Mouse (Mus musculus) intestine, postnatal 0 days (tissue): Measurements from ENCODE around the gene Mt3. TPM values are rescaled to one million over a fixed set of nuclear protein-coding genes. Genes with fewer than 3 reads are reported as not detected.
"Not testable (repeated sequence)": the region's sequence is repeated elsewhere in the genome, so short reads cannot be mapped to it uniquely, and the experiment has no call there.

Experiments
- ATAC-seq: fragments of 200-750 bp; cut with Nextera tagmentation; 2 replicates; pipeline ENCODE4 v1.8.0; 2017; ENCODE audit warnings: mild to moderate bottlenecking, moderate TSS enrichment, moderate library complexity
- H3K27ac ChIP-seq: fragments of 300-500 bp; sonication (generic); 2 replicates; pipeline ENCODE4 v1.5.1; 2014; ENCODE audit warnings: mild to moderate bottlenecking, low read depth, low read length, moderate library complexity
- H3K27me3 ChIP-seq: fragments of 300-500 bp; sonication (generic); replicated peaks from 2 replicates; pipeline ENCODE4 v1.6.1; 2014; ENCODE audit warnings: low read length, mixed read lengths; ENCODE audit not compliant: control insufficient read depth, insufficient read depth
- H3K36me3 ChIP-seq: fragments of 300-500 bp; sonication (generic); 2 replicates; pipeline ENCODE4 v1.6.1; 2014; ENCODE audit warnings: mild to moderate bottlenecking, moderate library complexity; ENCODE audit not compliant: control insufficient read depth, insufficient read depth
- H3K4me1 ChIP-seq: fragments of 300-500 bp; sonication (generic); replicated peaks from 2 replicates; pipeline ENCODE4 v1.6.1; 2014; ENCODE audit warnings: antibody characterized with exemption, low read length, mixed read lengths; ENCODE audit not compliant: control insufficient read depth, insufficient read depth
- H3K4me2 ChIP-seq: fragments of 300-500 bp; sonication (generic); replicated peaks from 2 replicates; pipeline ENCODE4 v1.6.1; 2014; ENCODE audit warnings: low read depth, mild to moderate bottlenecking, moderate library complexity
- H3K4me3 ChIP-seq: fragments of 300-500 bp; sonication (generic); 2 replicates; pipeline ENCODE4 v1.5.1; 2014; ENCODE audit warnings: low read depth, low read length
- H3K9ac ChIP-seq: fragments of 300-500 bp; sonication (generic); 2 replicates; pipeline ENCODE4 v1.6.1; 2014; ENCODE audit warnings: mild to moderate bottlenecking, low read depth, low read length
- H3K9me3 ChIP-seq: fragments of 300-500 bp; sonication (generic); 2 replicates; pipeline ENCODE4 v1.6.1; 2016; ENCODE audit warnings: mixed run types; ENCODE audit not compliant: control insufficient read depth
- CTCF ChIP-seq: sonication (generic); IDR thresholded peaks from 2 replicates; pipeline ENCODE4 v1.5.1; 2016; ENCODE audit warnings: low read depth, mild to moderate bottlenecking, control low read depth, antibody characterized with exemption, moderate library complexity
- WGBS: fragments of 180-500 bp; shearing (Covaris S2); extraction: QIAGEN DNeasy Blood & Tissue Kit; methylation state at CpG from one replicate; pipeline ENCODE4 v1.1.7; 2014; 5-methylcytosine and 5-hydroxymethylcytosine counted together
- polyA plus RNA-seq: library from polyadenylated mRNA; unstranded; fragments of >200 nt; fragmentation: Nextera tagmentation; extraction: Ambion mirVana; gene quantifications from 2 replicates; pipeline ENCODE4 v1.2.1, GENCODE M21; 2015

Gene Mt3
- polyA plus RNA-seq, 1 experiment from 2014 or later: 4.4 TPM

- WGBS: 31% methylated on average over 6 of the region's 6 CpGs
- no peaks in the 10 kb centered on the region for H3K27me3 ChIP-seq
- H3K9me3 ChIP-seq: no peaks in the 10 kb centered on the region
- H3K9ac ChIP-seq: no peak within 1 kb of the TSS
- TF ChIP-seq CTCF: no peak
- H3K4me3 ChIP-seq: no peak within 1 kb of the TSS
- H3K36me3 ChIP-seq: no peaks in the 10 kb centered on the region
- H3K4me2 ChIP-seq: peak within 1 kb of the TSS; percentile 37; the same call in 1 of the 2 replicates
- H3K4me1 ChIP-seq: peaks cover 5% of the 10 kb centered on the region; the same call in 1 of the 2 replicates
- no peak within 1 kb of the TSS for H3K27ac ChIP-seq
- peak; percentile 89 for ATAC-seq
Measured at GRCm38 (mm10) chr8:94136933-94137332, 15.5 kb upstream of the Mt3 start, which contains the start of gene Mt4. Mt4 (plus strand) TSS chr8:94137197.

GRCm38 (mm10) chr8:94140266-94140795 is 12.1 kb upstream of the Mt3 start:
- Histone ChIP-seq H3K9ac (no peak overlapping the region), H3K9me3 (no peaks in the 10 kb centered on the region), H3K4me1 (peaks cover 5% of the 10 kb centered on the region; the same call in 1 of the 2 replicates), H3K27ac (no peak overlapping the region), H3K36me3 (no peaks in the 10 kb centered on the region), H3K4me3 (no peak overlapping the region), H3K27me3 (no peaks in the 10 kb centered on the region), H3K4me2 (no peak overlapping the region)
- 86% methylated on average over 4 of the region's 4 CpGs for WGBS
- no peak for TF ChIP-seq CTCF
- no peak for ATAC-seq

- H3K9me3 ChIP-seq: no peaks in the 10 kb centered on the region
- no peaks in the 10 kb centered on the region for H3K36me3 ChIP-seq
- H3K4me1 ChIP-seq: no peaks in the 10 kb centered on the region; the same call in 1 of the 2 replicates
- no peak overlapping the region for H3K4me2 ChIP-seq
- H3K4me3 ChIP-seq: no peak overlapping the region
- WGBS: 41% methylated on average over 5 of the region's 5 CpGs
- H3K27me3 ChIP-seq: no peaks in the 10 kb centered on the region
- no peak for ATAC-seq
- no peak overlapping the region for H3K9ac ChIP-seq
- TF ChIP-seq CTCF: no peak
- no peak overlapping the region for H3K27ac ChIP-seq
Measured at GRCm38 (mm10) chr8:94148236-94148635, 4.2 kb upstream of the Mt3 start.

GRCm38 (mm10) chr8:94150925-94151324 is 1.5 kb upstream of the Mt3 start:
- Histone ChIP-seq H3K9me3 (no peaks in the 10 kb centered on the region), H3K27ac (no peak overlapping the region), H3K36me3 (no peaks in the 10 kb centered on the region), H3K4me1 (no peaks in the 10 kb centered on the region; the same call in 1 of the 2 replicates), H3K27me3 (0 out of 2 replicates have a peak, but pooled peaks cover 4% of the 10 kb centered on the region), H3K4me3 (no peak overlapping the region), H3K4me2 (no peak overlapping the region), H3K9ac (no peak overlapping the region)
- no peak for ATAC-seq
- WGBS: 75% methylated on average over 5 of the region's 5 CpGs
- no peak for TF ChIP-seq CTCF

- 46% methylated on average over 7 of the region's 7 CpGs for WGBS
- Histone ChIP-seq H3K27ac (no peak overlapping the region), H3K4me2 (no peak overlapping the region), H3K4me3 (no peak overlapping the region), H3K27me3 (0 out of 2 replicates have a peak, but pooled peaks cover 4% of the 10 kb centered on the region), H3K4me1 (no peaks in the 10 kb centered on the region; the same call in 1 of the 2 replicates), H3K9me3 (no peaks in the 10 kb centered on the region), H3K36me3 (no peaks in the 10 kb centered on the region), H3K9ac (no peak overlapping the region)
- TF ChIP-seq CTCF: no peak
- no peak for ATAC-seq
Measured at GRCm38 (mm10) chr8:94153451-94153850, 1.0 kb downstream of the Mt3 start.

GRCm38 (mm10) chr8:94154537-94154936 is 2.1 kb downstream of the Mt3 start:
- 0 out of 2 replicates have a peak, but pooled peaks cover 4% of the 10 kb centered on the region for H3K27me3 ChIP-seq
- WGBS: 43% methylated on average over 6 of the region's 6 CpGs
- no peak for TF ChIP-seq CTCF
- H3K4me3 ChIP-seq: no peak overlapping the region
- no peaks in the 10 kb centered on the region; the same call in 1 of the 2 replicates for H3K4me1 ChIP-seq
- no peaks in the 10 kb centered on the region for H3K9me3 ChIP-seq
- no peaks in the 10 kb centered on the region for H3K36me3 ChIP-seq
- H3K9ac ChIP-seq: no peak overlapping the region
- no peak for ATAC-seq
- H3K27ac ChIP-seq: no peak overlapping the region
- no peak overlapping the region for H3K4me2 ChIP-seq

- H3K27ac ChIP-seq: no peak overlapping the region
- H3K27me3 ChIP-seq: 0 out of 2 replicates have a peak, but pooled peaks cover 4% of the 10 kb centered on the region
- H3K4me2 ChIP-seq: no peak overlapping the region
- H3K36me3 ChIP-seq: no peaks in the 10 kb centered on the region
- no peak overlapping the region for H3K4me3 ChIP-seq
- ATAC-seq: no peak
- H3K9ac ChIP-seq: no peak overlapping the region
- no peak for TF ChIP-seq CTCF
- 73% methylated on average over 4 of the region's 4 CpGs for WGBS
- no peaks in the 10 kb centered on the region; the same call in 1 of the 2 replicates for H3K4me1 ChIP-seq
- no peaks in the 10 kb centered on the region for H3K9me3 ChIP-seq
Measured at GRCm38 (mm10) chr8:94156092-94156491, 3.7 kb downstream of the Mt3 start.

- H3K4me2 ChIP-seq, H3K9ac ChIP-seq, H3K27me3 ChIP-seq, H3K9me3 ChIP-seq, ATAC-seq, H3K27ac ChIP-seq, H3K36me3 ChIP-seq, H3K4me3 ChIP-seq, H3K4me1 ChIP-seq: not testable (repeated sequence)
- 64% methylated on average over 8 of the region's 8 CpGs for WGBS
Measured at GRCm38 (mm10) chr8:94165772-94166171, 13.4 kb downstream of the Mt3 start.
